In genomic region chr3:39392053-39392452, GRCm38 (mm10) we compare ENCODE assay signal across 12 mouse cellular contexts.
DNase-seq lines count a peak whose midpoint lies in the region; ATAC-seq and TF ChIP-seq lines count a peak whose summit lies in the region.
"Had no signal": no experiment of that assay in that cellular context is flagged by ENCODE, and none has a peak within 500 bp of the region (broad histone marks: within the 10 kb centered on the region; RNA-seq: fewer than 3 reads in every experiment).

No protein-coding gene starts in this region.

- no peaks in the 10 kb centered on the region for H3K36me3 ChIP-seq in lung, embryonic 14.5 days (ENCODE audit: insufficient read depth)
- H3K36me3 ChIP-seq in stomach, embryonic 14.5 days (ENCODE audit: control insufficient read depth, insufficient read depth, low read length) = no peaks in the 10 kb centered on the region
- H3K36me3 ChIP-seq: heart, embryonic 12.5 days; hindbrain, embryonic 15.5 days; limb, embryonic 12.5 days had no signal

- in situ Hi-C loops in Patski (cut with MboI; ENCODE audit: low pct_unique_long_range_greater_than_20kb) = loop anchor here (5.0 to 25.0 kb wide), 2 partner anchors 420 to 995 kb away; no protein-coding TSS in a partner anchor

- TF ChIP-seq CTCF in lung, embryonic 14.5 days (IDR thresholded peaks at IDR 0.05; ENCODE audit: low read depth) = peak; percentile 53
- peak; percentile 86 for TF ChIP-seq CTCF in Patski (IDR thresholded peaks at IDR 0.05)

- DNase-seq in heart, postnatal 10 days = peak; percentile 4 to 10
- DNase-seq in heart, adult 8-10 months (ENCODE audit: low spot score) = no peak
- peak; percentile 37 for DNase-seq in lung, embryonic 14.5 days
- DNase-seq in lung, postnatal 4 days = no peak
- no peak for DNase-seq in Patski (ENCODE audit: low read depth, low spot score)
- DNase-seq: cerebellum, postnatal 14 days; thymus, postnatal 25 days had no signal

- peaks cover 3% of the 10 kb centered on the region; the same call in 1 of the 2 replicates for H3K4me1 ChIP-seq in lung, embryonic 14.5 days (ENCODE audit: insufficient read depth)
- H3K4me1 ChIP-seq in stomach, embryonic 14.5 days (ENCODE audit: control insufficient read depth, insufficient read depth, low read length) = peaks cover 3% of the 10 kb centered on the region; the same call in 1 of the 2 replicates
- H3K4me1 ChIP-seq: hindbrain, embryonic 15.5 days had no signal

- no peak overlapping the region for H3K9ac ChIP-seq in lung, embryonic 14.5 days
- no peak overlapping the region for H3K9ac ChIP-seq in stomach, embryonic 14.5 days (replicated peaks; ENCODE audit: low read depth, low read length)
- H3K9ac ChIP-seq: heart, embryonic 12.5 days; hindbrain, embryonic 15.5 days; limb, embryonic 12.5 days had no signal

- intact Hi-C loops in heart, postnatal 10 days (cut with DNase I) = loop anchor here (5.0 kb wide), 1 partner anchor 420 kb away; no protein-coding TSS in a partner anchor

- no peak overlapping the region for H3K27ac ChIP-seq in lung, embryonic 14.5 days (ENCODE audit: low read depth)
- H3K27ac ChIP-seq in stomach, embryonic 14.5 days (ENCODE audit: low read length) = 0 out of 2 replicates have a peak overlapping the region, but pooled peaks have one; percentile 41
- H3K27ac ChIP-seq: hindbrain, embryonic 15.5 days; limb, embryonic 12.5 days had no signal

- no peaks in the 10 kb centered on the region for H3K9me3 ChIP-seq in lung, embryonic 14.5 days (ENCODE audit: low read depth, low read length)
- H3K9me3 ChIP-seq in stomach, embryonic 14.5 days (ENCODE audit: control insufficient read depth, low read depth, low read length) = no peaks in the 10 kb centered on the region
- H3K9me3 ChIP-seq: heart, embryonic 12.5 days; hindbrain, embryonic 15.5 days; limb, embryonic 12.5 days had no signal

- no peaks in the 10 kb centered on the region for H3K27me3 ChIP-seq in lung, embryonic 14.5 days (ENCODE audit: insufficient read depth, low read length)
- H3K27me3 ChIP-seq in Patski = peaks cover 4% of the 10 kb centered on the region
- no peaks in the 10 kb centered on the region for H3K27me3 ChIP-seq in stomach, embryonic 14.5 days (ENCODE audit: control insufficient read depth, insufficient read depth, low read length)
- H3K27me3 ChIP-seq: heart, embryonic 12.5 days; hindbrain, embryonic 15.5 days; limb, embryonic 12.5 days had no signal

- no peak overlapping the region for H3K4me3 ChIP-seq in lung, embryonic 14.5 days (ENCODE audit: low read depth, low read length)
- H3K4me3 ChIP-seq in stomach, embryonic 14.5 days (ENCODE audit: low read depth, low read length) = no peak overlapping the region
- H3K4me3 ChIP-seq: heart, embryonic 12.5 days; hindbrain, embryonic 15.5 days; limb, embryonic 12.5 days had no signal

- POLR2A ChIA-PET in Patski (lab: Charles Lee) = interaction anchor here (0.6 kb wide), 1 partner anchor 26 kb away, joined by 3 read pairs; no protein-coding TSS in a partner anchor

- CTCF ChIA-PET in Patski (lab: Charles Lee) = interaction anchor here (1.0 to 3.4 kb wide), 5 partner anchors 13 to 1052 kb away, joined by 3 to 16 read pairs (median 3); no protein-coding TSS in a partner anchor

- ATAC-seq in lung, embryonic 14.5 days (ENCODE audit: insufficient read depth) = no peak
- ATAC-seq in Patski = peak; percentile 68
- ATAC-seq in stomach, embryonic 14.5 days (ENCODE audit: insufficient number of reproducible peaks, insufficient read depth, low FRiP score, low read depth) = no peak
- ATAC-seq in CD4-positive, CD25-positive, alpha-beta regulatory T cell, adult 4 months = no peak

- 67% methylated on average over 2 of the region's 2 CpGs for WGBS in lung, embryonic 14.5 days
- WGBS in stomach, embryonic 14.5 days = 55% methylated on average over 2 of the region's 2 CpGs

- no peak overlapping the region for H3K4me2 ChIP-seq in lung, embryonic 14.5 days
- H3K4me2 ChIP-seq in stomach, embryonic 14.5 days (replicated peaks; ENCODE audit: low read depth, low read length) = no peak overlapping the region
- H3K4me2 ChIP-seq: heart, embryonic 12.5 days; hindbrain, embryonic 15.5 days; limb, embryonic 12.5 days had no signal

Comparison
In these comparisons a context has a peak if more than half of its experiments do, and no peak if none do; other contexts are left out.
1. DNase-seq: peak in heart, postnatal 10 days (2 of 2) and lung, embryonic 14.5 days (single experiment); none in heart, adult 8-10 months (single experiment), lung, postnatal 4 days (0 of 2) and Patski (single experiment).